Mouse (Mus musculus) embryonic facial prominence, embryonic 10.5 days (tissue): Measurements from ENCODE around the gene Mre11a. TPM values are rescaled to one million over a fixed set of nuclear protein-coding genes. Genes with fewer than 3 reads are reported as not detected.
"Not testable (repeated sequence)": the region's sequence is repeated elsewhere in the genome, so short reads cannot be mapped to it uniquely, and the experiment has no call there.

Experiments used
- DNase-seq: peaks from one replicate; pipeline ENCODE4 v3.0.0-alpha.2; 2017; ENCODE audit warnings: low spot score
- H3K27ac ChIP-seq: fragments of 300-500 bp; sonication (generic); replicated peaks from 2 replicates; pipeline ENCODE4 v1.5.1; 2016; ENCODE audit warnings: mild to moderate bottlenecking
- H3K27me3 ChIP-seq: fragments of 300-500 bp; sonication (generic); replicated peaks from 2 replicates; pipeline ENCODE4 v1.6.1; 2016; ENCODE audit warnings: low read depth, mild to moderate bottlenecking; ENCODE audit not compliant: poor library complexity, severe bottlenecking
- H3K36me3 ChIP-seq: fragments of 300-500 bp; sonication (generic); replicated peaks from 2 replicates; pipeline ENCODE4 v1.6.1; 2016; ENCODE audit warnings: mild to moderate bottlenecking, moderate library complexity
- H3K4me1 ChIP-seq: fragments of 300-500 bp; sonication (generic); 2 replicates; pipeline ENCODE4 v1.6.1; 2016
- H3K4me3 ChIP-seq: fragments of 300-500 bp; sonication (generic); 2 replicates; pipeline ENCODE4 v1.5.1; 2016; ENCODE audit warnings: mild to moderate bottlenecking, moderate library complexity
- H3K9me3 ChIP-seq: fragments of 300-500 bp; sonication (generic); 2 replicates; pipeline ENCODE4 v1.6.1; 2016; ENCODE audit warnings: mild to moderate bottlenecking
- WGBS: fragments of 180-500 bp; shearing (Covaris S2); methylation state at CpG from one replicate; pipeline ENCODE4 v1.1.7; 2016; 5-methylcytosine and 5-hydroxymethylcytosine counted together
- polyA plus RNA-seq: library from polyadenylated mRNA; unstranded; fragments of >200 nt; fragmentation: Nextera tagmentation; extraction: Ambion mirVana; gene quantifications from 2 replicates; pipeline ENCODE4 v1.2.1, GENCODE M21; 2016

The Mre11a gene
- polyA plus RNA-seq, 1 experiment from 2014 or later: 38.5 TPM

- Histone ChIP-seq H3K27me3 (peaks cover 69% of the 10 kb centered on the region), H3K9me3 (no peaks in the 10 kb centered on the region), H3K27ac (no peak overlapping the region), H3K36me3 (no peaks in the 10 kb centered on the region), H3K4me3 (no peak overlapping the region), H3K4me1 (peaks cover 13% of the 10 kb centered on the region)
- DNase-seq: no peak
- WGBS: 88% methylated on average over 3 of the region's 3 CpGs
Observed at GRCm38 (mm10) chr9:14858782-14859181, 74.3 kb downstream of the Mre11a start.

GRCm38 (mm10) chr9:14859868-14860639 is 75.6 kb downstream of the Mre11a start, which contains the start of gene Gpr83:
Gene Gpr83 (plus strand): TSS chr9:14860210.
- Histone ChIP-seq H3K27ac (no peak within 1 kb of the TSS), H3K36me3 (no peaks in the 10 kb centered on the region), H3K4me1 (peaks cover 13% of the 10 kb centered on the region), H3K27me3 (peaks cover 72% of the 10 kb centered on the region), H3K9me3 (no peaks in the 10 kb centered on the region), H3K4me3 (peak within 1 kb of the TSS; percentile 60)
- 3% methylated on average over 47 of the region's 47 CpGs for WGBS
- DNase-seq: peak; percentile 72

GRCm38 (mm10) chr9:14863126-14863525 is 78.7 kb downstream of the Mre11a start:
- Histone ChIP-seq H3K36me3 (no peaks in the 10 kb centered on the region), H3K27me3 (peaks cover 60% of the 10 kb centered on the region), H3K4me3 (no peak overlapping the region), H3K9me3 (no peaks in the 10 kb centered on the region), H3K4me1 (peaks cover 13% of the 10 kb centered on the region), H3K27ac (no peak overlapping the region)
- WGBS: 83% methylated on average over 3 of the region's 3 CpGs
- no peak for DNase-seq

GRCm38 (mm10) chr9:14864726-14865125 is 80.3 kb downstream of the Mre11a start:
- Histone ChIP-seq H3K36me3 (no peaks in the 10 kb centered on the region), H3K27ac (no peak overlapping the region), H3K4me3 (no peak overlapping the region), H3K27me3 (peaks cover 44% of the 10 kb centered on the region), H3K9me3 (no peaks in the 10 kb centered on the region), H3K4me1 (peaks cover 12% of the 10 kb centered on the region)
- WGBS: 83% methylated on average over 9 of the region's 9 CpGs
- DNase-seq: no peak

GRCm38 (mm10) chr9:14866957-14867356 is 82.5 kb downstream of the Mre11a start:
- peaks cover 6% of the 10 kb centered on the region for H3K4me1 ChIP-seq
- peaks cover 22% of the 10 kb centered on the region for H3K27me3 ChIP-seq
- H3K4me3 ChIP-seq: no peak overlapping the region
- no peak overlapping the region for H3K27ac ChIP-seq
- 40% methylated on average over 7 of the region's 7 CpGs for WGBS
- DNase-seq: peak; percentile 55
- H3K9me3 ChIP-seq: no peaks in the 10 kb centered on the region
- H3K36me3 ChIP-seq: no peaks in the 10 kb centered on the region

- H3K36me3 ChIP-seq: no peaks in the 10 kb centered on the region
- no peaks in the 10 kb centered on the region for H3K9me3 ChIP-seq
- no peak for DNase-seq
- H3K4me3 ChIP-seq: no peak overlapping the region
- H3K4me1 ChIP-seq: peaks cover 15% of the 10 kb centered on the region
- H3K27ac ChIP-seq: no peak overlapping the region
- H3K27me3 ChIP-seq: peaks cover 8% of the 10 kb centered on the region; the same call in 1 of the 2 replicates
- WGBS: 97% methylated on average over 8 of the region's 8 CpGs
Observed at GRCm38 (mm10) chr9:14868326-14868725, 83.9 kb downstream of the Mre11a start.

GRCm38 (mm10) chr9:14870377-14870776 is 85.9 kb downstream of the Mre11a start:
- no peak for DNase-seq
- Histone ChIP-seq H3K9me3 (no peaks in the 10 kb centered on the region), H3K4me1 (peaks cover 15% of the 10 kb centered on the region), H3K27me3 (no peaks in the 10 kb centered on the region), H3K36me3 (no peaks in the 10 kb centered on the region), H3K4me3 (no peak overlapping the region), H3K27ac (no peak overlapping the region)
- WGBS: 87% methylated on average over 2 of the region's 2 CpGs

- Histone ChIP-seq H3K27me3 (no peaks in the 10 kb centered on the region), H3K4me1 (peaks cover 15% of the 10 kb centered on the region), H3K36me3 (no peaks in the 10 kb centered on the region), H3K4me3 (no peak overlapping the region), H3K27ac (no peak overlapping the region), H3K9me3 (no peaks in the 10 kb centered on the region)
- no peak for DNase-seq
- WGBS: 92% methylated on average over 10 of the region's 10 CpGs
Observed at GRCm38 (mm10) chr9:14870802-14871201, 86.3 kb downstream of the Mre11a start.

GRCm38 (mm10) chr9:14871536-14871935 is 87.1 kb downstream of the Mre11a start:
- 86% methylated on average over 3 of the region's 3 CpGs for WGBS
- Histone ChIP-seq H3K27ac (0 out of 2 replicates have a peak overlapping the region, but pooled peaks have one; percentile 14), H3K4me1 (peaks cover 15% of the 10 kb centered on the region), H3K36me3 (no peaks in the 10 kb centered on the region), H3K9me3 (no peaks in the 10 kb centered on the region), H3K4me3 (no peak overlapping the region), H3K27me3 (no peaks in the 10 kb centered on the region)
- DNase-seq: no peak

- peaks cover 15% of the 10 kb centered on the region for H3K4me1 ChIP-seq
- H3K9me3 ChIP-seq: no peaks in the 10 kb centered on the region
- WGBS: 34% methylated on average over 17 of the region's 17 CpGs
- H3K36me3 ChIP-seq: no peaks in the 10 kb centered on the region
- no peak overlapping the region for H3K4me3 ChIP-seq
- H3K27me3 ChIP-seq: no peaks in the 10 kb centered on the region
- no peak for DNase-seq
- peak overlapping the region; percentile 31 for H3K27ac ChIP-seq
Observed at GRCm38 (mm10) chr9:14872181-14872930, 87.9 kb downstream of the Mre11a start.

- H3K9me3 ChIP-seq: no peaks in the 10 kb centered on the region
- H3K27me3 ChIP-seq: no peaks in the 10 kb centered on the region
- DNase-seq: no peak
- WGBS: 83% methylated on average over 5 of the region's 5 CpGs
- no peak overlapping the region for H3K27ac ChIP-seq
- H3K36me3 ChIP-seq: no peaks in the 10 kb centered on the region
- peaks cover 15% of the 10 kb centered on the region for H3K4me1 ChIP-seq
- no peak overlapping the region for H3K4me3 ChIP-seq
Observed at GRCm38 (mm10) chr9:14875743-14876507, 91.5 kb downstream of the Mre11a start.

- not testable (repeated sequence) for H3K9me3 ChIP-seq, H3K27me3 ChIP-seq, DNase-seq, H3K4me3 ChIP-seq, H3K27ac ChIP-seq, H3K36me3 ChIP-seq
- H3K4me1 ChIP-seq: peaks cover 15% of the 10 kb centered on the region
- WGBS: 18% methylated on average over 8 of the region's 8 CpGs
Observed at GRCm38 (mm10) chr9:14876566-14876965, 92.1 kb downstream of the Mre11a start.
